Mouse (Mus musculus) stomach, postnatal 0 days (tissue): ENCODE data around the gene Ppp1ca.

Experiments
- CTCF ChIP-seq: IDR thresholded peaks from 2 replicates; pipeline ENCODE4 v1.5.1; 2016; ENCODE audit warnings: antibody characterized with exemption, low read depth, mild to moderate bottlenecking, moderate library complexity
- EP300 ChIP-seq: optimal IDR thresholded peaks from 2 replicates; pipeline ENCODE3; 2016; ENCODE audit warnings: antibody characterized with exemption

DNA sequence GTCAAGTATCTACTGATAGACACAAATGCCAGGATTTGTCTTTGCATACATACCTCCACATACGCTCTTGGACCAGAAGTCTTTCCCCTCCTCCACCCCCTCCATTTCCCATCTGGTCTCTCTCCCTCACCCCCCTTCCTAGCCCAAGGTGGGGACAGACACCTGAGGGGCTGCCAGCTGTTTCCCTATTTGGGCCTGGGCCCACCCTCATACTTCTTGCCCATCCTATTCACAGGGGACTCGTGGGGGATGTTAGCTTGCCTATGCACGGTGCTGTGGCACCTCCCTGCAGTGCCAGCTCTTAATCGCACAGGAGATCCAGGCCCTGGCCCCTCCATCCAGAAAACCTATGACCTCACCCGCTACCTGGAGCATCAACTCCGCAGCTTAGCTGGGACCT, 28.1 kb downstream of the Ppp1ca start:
- TF ChIP-seq EP300 (no peak), CTCF (no peak)
